Mouse (Mus musculus): ENCODE measurements around the gene Rnpep. TPM values are rescaled to one million over a fixed set of nuclear protein-coding genes. Genes with fewer than 3 reads are reported as not detected.
"Not testable (repeated sequence)": the region's sequence is repeated elsewhere in the genome, so short reads cannot be mapped to it uniquely, and the experiment has no call there.

The Rnpep gene
- total RNA-seq, 4 experiments from 2014 or later, result 47.2 to 76.7 (median 65.1) TPM

DNA sequence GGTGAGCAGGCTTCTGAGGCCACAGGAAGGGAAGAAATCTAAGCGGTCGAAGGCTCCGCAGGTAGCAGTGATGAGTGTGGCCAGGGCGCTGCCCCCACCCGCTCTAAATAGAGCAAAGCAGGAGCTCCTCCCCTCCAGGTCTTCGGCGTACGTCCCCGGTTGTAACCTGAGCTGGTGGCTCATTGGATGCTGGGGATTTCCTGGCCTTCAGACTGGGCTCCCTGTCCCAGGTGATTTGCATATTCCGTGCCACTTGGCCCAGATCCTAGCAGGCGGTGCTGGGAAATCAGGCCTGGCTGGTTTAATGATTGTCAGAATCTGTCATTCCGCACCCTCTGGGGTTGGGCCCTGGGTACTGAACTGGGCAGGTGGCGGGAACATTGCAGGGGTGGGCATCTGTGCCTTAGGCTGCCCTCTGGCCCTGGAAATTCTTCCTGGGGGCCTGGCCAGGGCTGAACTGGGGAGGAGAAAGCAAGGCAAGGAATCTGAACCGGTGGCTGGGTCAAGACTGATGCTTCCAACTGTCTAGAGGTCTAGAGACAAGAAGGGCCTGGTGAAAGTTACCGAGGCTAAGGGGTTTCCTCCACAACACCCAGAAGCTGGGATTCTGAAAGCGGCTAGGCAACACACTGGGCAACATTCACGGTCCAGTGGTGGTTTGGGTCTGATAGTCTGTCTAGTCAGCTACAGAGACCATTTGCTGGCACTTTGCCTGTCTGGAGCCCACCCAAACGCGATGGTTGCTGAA lies 25.3 kb downstream of the Rnpep start, which contains the start of gene Elf3:
Gene Elf3, minus strand, starts transcription at position 189 of the 748 bp plus-strand sequence.
- DNase-seq, result no peak

- DNase-seq, result no peak
Measured at GRCm38 (mm10) chr1:135256299-135256698, 27.6 kb downstream of the Rnpep start.

DNA sequence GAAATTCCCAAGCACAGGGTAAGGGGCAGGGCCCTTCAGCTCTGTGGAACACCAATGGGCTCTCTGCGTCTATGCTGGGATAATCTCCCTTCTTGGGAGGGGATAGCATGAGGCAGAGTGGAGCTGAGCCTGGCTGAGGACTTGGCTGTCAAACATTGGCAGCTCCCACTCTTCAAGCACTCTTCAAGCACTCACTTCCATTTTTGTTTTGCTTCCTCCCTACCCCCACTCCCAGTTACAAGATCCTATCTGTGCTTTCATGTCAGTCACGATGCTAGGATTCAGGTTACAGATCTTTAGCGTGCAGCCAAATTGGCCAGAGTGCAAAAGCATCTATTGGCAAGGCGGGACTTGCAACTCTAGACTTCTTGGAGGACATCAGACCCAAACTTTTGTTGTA lies 31.0 kb downstream of the Rnpep start:
- DNase-seq, result no peak

- DNase-seq, result no peak
Measured at GRCm38 (mm10) chr1:135251405-135251804, 32.5 kb downstream of the Rnpep start.

- DNase-seq, result no peak
Measured at GRCm38 (mm10) chr1:135250706-135251105, 33.2 kb downstream of the Rnpep start.

- DNase-seq, result no peak
Measured at GRCm38 (mm10) chr1:135248434-135248850, 35.4 kb downstream of the Rnpep start.

DNA sequence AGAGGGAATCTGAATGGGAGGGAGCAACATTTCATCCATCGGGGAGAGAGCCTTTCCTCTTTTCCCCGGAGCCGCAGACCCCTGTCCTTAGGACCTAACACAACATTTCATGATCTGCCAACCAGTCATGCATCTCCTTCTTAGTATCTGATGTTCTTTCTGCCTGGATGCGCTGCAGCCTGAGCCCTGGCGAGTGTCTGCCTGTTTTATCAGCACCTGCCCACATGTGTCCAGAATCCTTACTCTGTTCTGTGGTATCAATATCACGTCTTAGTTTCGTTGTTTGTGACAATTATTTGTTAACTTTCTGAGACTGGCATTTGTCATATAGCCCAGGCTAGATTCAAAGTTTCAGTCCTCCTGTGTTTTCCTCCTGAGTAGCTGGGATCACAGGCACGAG lies 39.9 kb downstream of the Rnpep start:
- no peak for DNase-seq

DNA sequence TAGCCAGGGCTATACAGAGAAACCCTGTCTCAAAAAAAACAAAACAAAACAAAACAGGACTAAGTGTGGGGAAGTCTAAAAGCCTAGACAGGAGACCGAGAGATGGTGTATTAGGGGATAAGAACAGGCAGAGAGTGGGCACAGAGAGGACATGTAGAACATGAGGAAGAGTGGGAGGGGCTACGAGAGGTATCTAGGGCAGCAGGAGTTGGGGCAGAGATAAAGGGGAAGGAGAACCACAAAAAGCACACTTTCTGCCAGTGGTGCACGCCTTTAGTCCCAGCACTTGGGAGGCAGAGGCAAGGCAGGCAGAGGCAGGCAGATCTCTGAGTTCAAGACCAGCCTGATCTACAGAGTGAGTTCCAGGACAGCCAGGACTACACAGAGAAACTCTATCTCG lies 43.7 kb downstream of the Rnpep start:
- not testable (repeated sequence) for DNase-seq

DNA sequence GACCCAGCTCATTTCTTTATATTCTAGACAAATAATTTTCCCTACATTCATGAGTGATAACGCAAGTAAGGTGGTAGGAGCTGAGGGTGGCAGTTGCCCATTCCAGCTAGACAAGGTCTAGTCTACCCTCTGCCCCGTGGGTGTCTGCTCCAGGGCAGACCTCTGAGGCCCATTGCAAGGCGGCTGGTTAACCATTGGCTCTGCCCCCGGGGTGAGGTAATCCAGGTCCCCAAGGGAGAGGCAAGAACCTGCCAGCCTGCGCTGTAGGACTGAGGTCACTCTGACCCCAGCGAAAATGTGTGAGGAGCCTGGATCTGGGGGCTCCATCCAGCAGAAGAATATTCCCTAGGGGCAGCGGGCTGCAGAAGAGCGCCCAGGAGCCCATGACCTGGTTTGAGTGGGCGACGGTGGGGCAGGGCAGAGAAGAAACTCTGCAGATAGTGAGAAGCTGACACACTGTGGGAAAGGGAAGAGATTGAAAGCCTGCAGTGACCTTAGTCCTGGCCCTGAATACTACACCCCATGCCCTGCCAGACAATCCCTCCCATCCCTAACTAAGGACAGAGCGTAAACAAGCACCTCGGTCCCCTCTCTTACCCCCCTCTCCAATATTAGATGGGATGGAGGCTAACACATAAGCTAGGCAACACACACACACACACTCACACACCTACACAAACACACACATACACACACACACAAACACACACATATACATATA lies 46.6 kb downstream of the Rnpep start:
- peak; percentile 22 for DNase-seq

DNA sequence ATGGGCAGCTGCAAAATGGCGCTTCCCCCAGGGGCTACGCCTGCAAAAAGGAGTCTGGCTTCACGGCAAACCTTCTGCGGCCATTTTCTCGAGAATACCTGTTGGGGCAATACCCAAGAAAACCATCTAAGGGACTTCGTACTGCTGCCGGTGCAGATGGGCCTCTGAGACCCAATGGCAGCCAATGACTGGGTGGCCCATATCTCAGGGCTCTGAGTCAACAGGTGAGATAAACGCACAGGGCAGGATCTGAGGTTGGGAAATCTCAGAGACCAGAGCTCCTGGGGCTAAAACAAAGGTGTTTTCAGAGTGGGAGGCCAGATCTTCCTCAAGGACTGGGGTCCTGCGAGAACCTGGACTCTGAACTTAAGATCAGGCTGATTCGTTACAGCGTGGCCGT lies 49.1 kb downstream of the Rnpep start:
- DNase-seq, result no peak

GRCm38 (mm10) chr1:135233961-135234360 lies 49.9 kb downstream of the Rnpep start:
- no peak for DNase-seq

DNA sequence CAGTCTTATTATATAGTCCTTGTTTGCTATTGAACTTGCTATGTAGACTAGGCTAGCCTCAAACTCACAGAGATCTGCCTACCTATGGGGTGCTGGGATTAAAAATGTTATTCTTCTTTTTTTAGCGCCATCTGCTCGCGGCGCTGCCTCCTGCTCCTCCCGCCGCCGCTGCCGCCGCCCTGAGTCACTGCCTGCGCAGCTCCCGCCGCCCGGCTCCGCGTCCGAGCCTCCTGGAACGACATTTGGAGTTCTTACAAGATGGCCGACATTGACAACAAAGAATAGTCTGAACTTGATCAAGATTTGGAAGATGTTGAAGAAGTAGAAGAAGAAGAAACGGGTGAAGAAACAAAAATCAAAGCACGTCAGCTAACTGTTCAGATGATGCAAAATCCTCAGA lies 52.0 kb downstream of the Rnpep start:
- DNase-seq, result not testable (repeated sequence)

GRCm38 (mm10) chr1:135227339-135227950 lies 56.4 kb downstream of the Rnpep start:
- no peak for DNase-seq

DNA sequence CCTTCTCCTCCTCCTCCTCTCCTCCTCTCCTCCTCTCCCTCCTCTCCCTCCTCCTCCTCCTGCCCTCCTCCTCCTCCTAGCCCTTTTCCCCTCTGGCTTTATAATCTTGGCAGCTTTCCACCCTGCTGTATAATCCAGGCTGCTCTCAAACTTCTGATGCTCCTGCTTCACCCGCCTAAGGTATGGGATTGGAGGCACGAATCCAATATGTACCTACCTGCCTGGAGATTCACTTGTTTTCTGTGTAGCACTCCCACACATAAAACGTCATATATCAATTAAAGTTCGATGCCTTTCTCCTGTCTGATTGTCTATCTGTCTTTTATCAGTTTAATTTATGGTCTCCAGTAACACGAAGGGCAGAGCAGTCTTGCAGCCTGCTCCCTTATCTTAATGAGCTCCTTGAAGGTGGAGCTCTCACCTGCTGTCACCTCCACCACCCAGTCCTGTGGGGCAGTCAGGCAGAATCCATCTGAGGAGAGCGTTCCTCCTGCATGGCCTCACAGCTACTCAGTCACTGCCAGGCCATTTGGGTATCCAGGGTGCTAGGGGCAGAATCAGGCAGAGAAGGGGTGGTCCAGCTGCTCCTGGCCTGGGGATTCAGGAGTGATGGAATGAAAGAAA lies 58.8 kb downstream of the Rnpep start:
- DNase-seq, result no peak

- DNase-seq, result no peak
Measured at GRCm38 (mm10) chr1:135224147-135224546, 59.7 kb downstream of the Rnpep start.

GRCm38 (mm10) chr1:135217607-135218233 lies 66.2 kb downstream of the Rnpep start:
- no peak for DNase-seq

DNA sequence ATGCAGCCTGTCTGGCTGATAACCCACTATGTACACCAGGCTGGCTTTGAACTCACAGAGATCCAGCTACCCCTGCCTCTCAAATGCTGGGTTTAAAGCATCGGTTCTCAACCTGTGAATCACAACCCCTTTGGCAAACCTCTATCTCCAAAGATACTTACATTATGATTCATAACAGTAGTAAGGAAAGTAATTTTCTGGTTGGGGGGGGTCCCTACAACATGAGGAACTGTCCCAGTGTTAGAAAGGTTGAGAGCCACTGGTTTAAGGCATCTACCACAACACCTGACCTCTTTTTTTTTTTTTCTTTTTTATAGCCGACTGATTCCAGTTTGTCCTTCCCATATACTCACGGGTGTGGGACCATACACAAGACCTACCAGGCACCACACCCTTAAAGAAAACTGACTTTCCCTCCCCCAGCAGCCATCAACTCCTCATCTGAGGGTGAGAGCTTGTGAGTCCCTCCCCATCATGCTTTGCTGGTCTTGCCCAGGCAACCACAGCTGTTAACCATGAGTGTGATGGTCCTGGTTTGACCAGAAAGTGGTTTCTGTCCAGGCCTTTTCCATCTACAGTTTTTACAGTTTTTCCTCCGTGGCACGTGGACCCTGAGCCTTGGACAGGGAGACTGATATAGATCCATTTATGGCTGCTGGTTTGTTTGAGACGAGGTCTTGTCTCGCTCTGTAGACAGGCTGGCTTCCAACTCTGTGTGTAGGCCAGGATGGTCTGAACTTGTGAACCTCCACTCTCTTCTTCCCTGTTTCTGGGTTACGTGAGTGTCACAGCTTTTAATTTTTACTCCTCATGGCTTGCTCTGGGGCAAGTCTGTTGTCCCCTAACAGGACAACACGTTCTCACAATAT lies 69.9 kb downstream of the Rnpep start:
- DNase-seq, result no peak

Measured in adrenal gland, adult 8-10 months (tissue).